Mouse (Mus musculus): Measurements from ENCODE around the gene Msmo1.

Msmo1 gene

DNA sequence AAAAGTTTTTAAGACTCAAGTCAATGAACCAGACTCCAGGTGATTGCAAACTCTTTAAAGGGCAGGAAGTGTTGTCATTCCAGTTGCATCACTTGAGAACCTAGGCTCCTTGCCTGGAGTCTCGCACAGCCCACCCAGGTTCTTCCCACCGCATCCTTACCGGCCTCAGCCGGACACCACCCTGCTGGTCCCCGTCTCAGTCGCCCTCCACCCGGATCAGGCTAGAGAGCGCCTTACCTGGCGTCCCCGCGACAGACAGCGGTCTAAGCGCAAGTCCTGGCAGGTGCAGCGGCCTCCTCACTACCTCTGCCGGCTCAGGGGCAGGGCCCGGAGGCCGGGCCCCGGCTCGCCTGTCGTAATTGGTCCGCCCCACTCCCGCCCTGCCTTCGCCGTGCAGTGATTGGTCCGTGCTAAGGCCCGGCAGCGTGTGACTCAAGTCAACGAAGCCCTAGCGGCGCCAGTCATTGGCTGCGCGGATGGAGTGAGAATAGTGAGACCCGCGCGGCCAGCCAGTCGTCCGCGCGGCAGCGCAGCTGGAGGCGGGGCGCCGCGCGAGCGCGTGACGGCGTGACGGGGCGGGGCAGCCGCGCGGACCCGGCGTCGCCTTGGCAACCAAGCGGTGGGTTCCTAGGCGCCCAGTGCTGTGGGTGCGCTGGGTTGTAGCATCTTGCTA lies at the start of gene Msmo1:
Gene Msmo1 (minus strand): TSS at position 522 of the 673 bp plus-strand sequence.
- peak; percentile 100 for DNase-seq (ENCODE audit: low spot score)

- no peak for DNase-seq (ENCODE audit: low spot score)
These were observed 48.4 kb upstream of the Msmo1 start for GRCm38 (mm10) chr8:64781947-64782346.

DNA sequence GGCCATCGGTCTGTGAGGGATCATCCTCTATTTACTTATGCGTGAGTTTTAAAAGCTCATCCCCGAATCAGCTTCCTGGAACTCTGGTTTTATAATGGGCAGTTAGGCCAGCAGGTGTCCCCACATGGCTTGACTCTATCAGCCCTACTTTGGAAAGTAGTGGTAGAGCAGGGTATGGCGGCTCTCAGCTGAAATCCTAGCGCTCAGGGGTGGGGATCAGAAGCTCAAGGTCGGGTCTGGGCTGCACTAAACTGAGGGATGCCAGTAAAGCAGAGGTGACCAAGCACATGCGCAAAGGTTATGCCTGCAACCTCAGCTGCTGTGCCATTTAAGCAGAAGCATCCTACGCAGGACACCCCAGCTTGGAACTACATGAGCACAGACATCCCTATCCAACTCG lies 44.3 kb upstream of the Msmo1 start:
- no peak for DNase-seq (ENCODE audit: low spot score)

DNA sequence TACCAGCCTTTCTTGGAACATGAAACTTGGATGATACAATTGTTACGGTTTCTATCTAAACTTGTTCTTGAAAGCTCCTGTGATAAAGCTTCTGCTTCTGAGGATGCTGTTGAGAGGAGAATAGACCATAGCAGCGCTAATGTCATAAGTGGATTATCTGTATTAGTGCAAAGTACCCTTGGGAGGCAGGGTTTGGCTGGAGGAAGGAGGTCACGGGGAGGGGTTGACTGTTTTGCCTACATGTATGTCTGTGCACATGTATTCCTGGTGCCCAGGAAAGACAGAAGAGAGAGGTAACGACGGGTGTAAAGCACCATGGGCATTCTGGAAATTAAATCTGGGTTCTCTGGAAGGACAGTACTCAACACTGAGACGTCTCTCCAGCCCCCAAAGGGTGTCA lies 40.5 kb upstream of the Msmo1 start:
- no peak for DNase-seq (ENCODE audit: low spot score)

GRCm38 (mm10) chr8:64770814-64771213 lies 37.2 kb upstream of the Msmo1 start:
- DNase-seq (ENCODE audit: low spot score) = no peak

- no peak for DNase-seq (ENCODE audit: low spot score)
These were observed 36.0 kb upstream of the Msmo1 start for GRCm38 (mm10) chr8:64769586-64769985.

- no peak for DNase-seq (ENCODE audit: low spot score)
These were observed 35.1 kb upstream of the Msmo1 start for GRCm38 (mm10) chr8:64768645-64769044.

DNA sequence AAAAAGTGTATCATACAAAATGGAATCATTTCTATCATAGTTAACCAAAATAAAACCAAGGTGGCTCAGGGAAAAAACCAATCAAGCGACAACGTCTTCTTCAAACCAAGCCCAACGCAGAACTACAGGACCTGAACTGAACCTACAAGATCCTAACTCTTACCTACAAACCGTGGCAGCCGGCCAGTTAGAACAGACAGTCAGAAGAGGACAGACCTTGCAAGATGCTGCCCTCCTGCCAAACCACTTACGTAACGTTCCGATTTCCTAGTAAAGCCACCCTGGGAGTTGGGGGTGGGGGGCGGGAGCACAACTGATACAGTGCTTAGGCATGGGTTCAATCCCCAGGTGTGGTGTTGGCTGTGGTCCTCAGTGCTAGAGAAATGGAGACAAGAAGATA lies 33.5 kb upstream of the Msmo1 start:
- DNase-seq (ENCODE audit: low spot score) = no peak

GRCm38 (mm10) chr8:64764075-64764474 lies 30.5 kb upstream of the Msmo1 start:
- no peak for DNase-seq (ENCODE audit: low spot score)

GRCm38 (mm10) chr8:64762751-64763150 lies 29.2 kb upstream of the Msmo1 start:
- no peak for DNase-seq (ENCODE audit: low spot score)

DNA sequence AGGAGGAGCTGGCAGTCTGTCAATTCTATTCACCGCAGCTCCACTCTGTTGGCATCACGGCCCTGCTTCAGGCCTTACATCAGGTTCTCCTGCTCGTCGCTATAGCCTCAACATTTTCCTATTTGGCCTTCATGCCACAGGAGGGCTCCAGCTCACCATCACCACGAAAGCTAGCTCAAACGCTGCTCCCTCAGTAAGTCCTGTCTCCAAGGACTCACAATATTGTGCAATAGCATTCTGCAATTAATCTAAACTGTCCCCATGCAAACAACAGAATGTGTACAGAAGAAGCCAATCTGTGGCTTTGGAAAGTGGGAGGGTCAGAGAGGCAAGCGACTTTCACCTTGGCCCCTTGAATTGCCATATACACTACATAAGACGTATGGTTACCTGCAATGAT lies 27.8 kb upstream of the Msmo1 start:
- no peak for DNase-seq (ENCODE audit: low spot score)

DNA sequence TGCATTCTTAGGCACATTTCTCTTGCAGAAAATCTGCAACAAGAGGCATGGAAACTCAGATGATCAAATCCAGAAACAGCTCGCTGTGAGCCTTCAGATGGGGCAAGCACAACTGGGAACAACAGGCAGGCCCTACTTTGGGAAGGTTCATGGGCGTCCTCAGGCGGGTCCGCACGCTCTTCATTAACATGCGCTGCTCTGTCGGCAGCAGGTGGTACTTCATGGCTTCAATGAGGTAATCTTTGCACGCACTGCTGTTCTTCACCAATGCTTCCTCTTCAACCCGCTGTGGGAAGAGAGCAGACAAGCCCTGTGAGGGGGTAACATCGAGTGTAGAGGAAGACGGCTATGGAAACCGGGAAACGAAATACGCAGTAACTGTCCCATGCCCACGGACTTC lies 24.4 kb upstream of the Msmo1 start:
- DNase-seq (ENCODE audit: low spot score) = no peak

- DNase-seq (ENCODE audit: low spot score) = no peak
These were observed 12.8 kb upstream of the Msmo1 start for GRCm38 (mm10) chr8:64746215-64747058.

DNA sequence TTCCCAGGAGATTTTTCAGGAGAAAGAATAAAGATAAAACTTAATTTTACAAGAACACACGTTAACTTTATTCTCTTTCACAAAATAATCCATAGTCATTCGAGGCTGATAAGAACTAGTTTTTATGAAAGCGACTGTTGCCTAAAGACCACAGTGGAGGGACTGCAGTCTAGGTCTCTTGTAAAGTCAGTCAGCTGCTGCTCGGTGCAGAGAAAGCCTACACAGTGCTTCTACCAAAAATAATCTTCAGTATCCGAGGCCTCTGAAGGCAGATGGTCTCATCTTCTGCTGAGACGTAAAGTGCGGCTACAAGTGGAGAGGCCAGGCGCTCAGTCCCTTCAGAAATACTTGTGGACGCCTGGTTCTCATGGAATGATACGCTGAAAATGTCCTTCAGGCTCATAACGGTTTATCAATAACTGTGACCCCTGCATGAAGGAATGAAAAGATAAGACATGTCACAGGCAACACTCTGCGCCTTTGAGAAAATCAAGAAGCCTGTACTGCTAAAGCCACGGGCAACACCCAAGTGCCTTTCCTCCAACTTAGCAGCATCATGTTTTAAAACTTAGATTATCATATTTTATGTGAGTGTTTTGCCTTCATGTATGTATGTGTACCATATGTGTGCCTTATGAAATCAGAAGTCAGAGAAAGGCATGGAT lies 7.1 kb upstream of the Msmo1 start:
- DNase-seq (ENCODE audit: low spot score) = no peak

GRCm38 (mm10) chr8:64738916-64739315 lies 5.3 kb upstream of the Msmo1 start:
- DNase-seq (ENCODE audit: low spot score) = no peak

DNA sequence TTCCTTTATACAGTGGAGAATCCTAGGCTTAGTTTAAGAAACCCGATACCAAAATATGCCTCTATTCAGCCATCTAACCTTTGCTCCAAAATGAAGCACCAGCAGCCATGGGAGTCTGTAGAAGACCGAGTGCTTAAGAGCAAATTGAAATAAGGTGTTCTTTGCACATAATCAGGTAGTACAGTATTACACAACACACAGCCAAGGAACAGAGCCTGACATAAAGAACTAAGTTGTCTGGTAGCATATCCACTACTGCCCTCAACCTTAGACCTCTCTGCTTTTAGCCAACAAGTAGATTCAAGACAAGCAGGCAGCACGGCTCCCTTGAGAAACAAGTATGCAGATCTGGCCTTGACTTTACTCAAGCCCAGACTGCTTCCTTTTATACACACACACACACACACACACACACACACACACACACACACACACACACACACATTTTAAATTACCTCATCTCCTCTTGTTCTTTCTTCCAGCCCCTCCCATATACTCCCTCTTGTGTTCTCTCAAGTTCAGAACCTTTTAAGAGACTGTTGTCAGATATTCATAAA lies 3.3 kb upstream of the Msmo1 start:
- DNase-seq (ENCODE audit: low spot score) = no peak

GRCm38 (mm10) chr8:64735161-64735560 lies 1.6 kb upstream of the Msmo1 start:
- DNase-seq (ENCODE audit: low spot score) = no peak

- DNase-seq (ENCODE audit: low spot score) = no peak
These were observed 996 bp downstream of the Msmo1 start for GRCm38 (mm10) chr8:64732596-64732995.

DNA sequence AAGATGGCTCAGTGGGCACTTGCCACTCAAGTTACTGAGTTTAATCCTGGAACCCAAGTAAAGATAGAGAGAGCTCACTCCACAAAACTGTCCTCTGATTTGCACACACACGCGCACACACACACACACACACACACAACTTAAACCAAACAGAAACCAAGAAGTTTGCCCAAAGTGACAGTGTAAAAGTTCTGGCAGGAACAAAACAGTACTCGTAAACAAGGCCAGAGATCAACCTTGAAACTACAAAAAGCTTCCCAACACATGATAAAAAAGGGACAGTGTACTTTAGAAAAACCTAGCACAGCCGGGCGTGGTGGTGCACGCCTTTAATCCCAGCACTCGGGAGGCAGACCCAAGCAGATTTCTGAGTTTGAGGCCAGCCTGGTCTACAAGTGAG lies 5.4 kb downstream of the Msmo1 start:
- no peak for DNase-seq (ENCODE audit: low spot score)

GRCm38 (mm10) chr8:64726190-64726695 lies 7.3 kb downstream of the Msmo1 start:
- DNase-seq (ENCODE audit: low spot score) = peak; percentile 22

GRCm38 (mm10) chr8:64723206-64723605 lies 10.4 kb downstream of the Msmo1 start:
- DNase-seq (ENCODE audit: low spot score) = no peak

DNA sequence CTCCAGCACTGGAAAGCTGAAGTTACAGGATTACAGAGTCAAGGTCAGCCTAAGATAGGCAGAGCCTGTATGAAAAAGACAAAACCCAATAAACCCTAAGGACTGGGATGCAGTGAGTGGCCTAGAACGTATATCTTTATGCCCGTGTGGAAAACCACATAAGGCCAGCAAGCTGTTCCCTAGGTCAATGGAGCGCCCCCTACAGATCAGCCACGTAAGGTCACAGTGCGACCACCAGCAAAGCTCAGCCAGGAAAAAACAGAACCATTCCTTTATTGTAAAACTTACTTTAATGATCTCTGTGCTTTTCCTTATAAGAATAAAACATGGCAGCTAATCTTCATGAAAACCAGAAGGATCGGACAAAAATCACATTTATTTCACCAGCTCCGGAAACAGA lies 15.7 kb downstream of the Msmo1 start:
- DNase-seq (ENCODE audit: low spot score) = no peak

All from MN1 (cell line).